Mouse (Mus musculus) urinary bladder, postnatal 0 days (tissue): Measurements from ENCODE around the gene Trim17. TPM values are rescaled to one million over a fixed set of nuclear protein-coding genes. Genes with fewer than 3 reads are reported as not detected.

Source experiments
- microRNA-seq: library from miRNA; unstranded; fragments of <30 nt; microRNA quantifications from one replicate; pipeline ENCODE4, GENCODE M21; 2016
- polyA plus RNA-seq: library from polyadenylated mRNA; unstranded; fragments of >200 nt; fragmentation: Nextera tagmentation; extraction: Ambion mirVana; gene quantifications from 2 replicates; pipeline ENCODE4 v1.2.1, GENCODE M21; 2015

Gene Trim17
- polyA plus RNA-seq = 0.18 TPM in 1 of 2 replicates, not detected in the other

DNA sequence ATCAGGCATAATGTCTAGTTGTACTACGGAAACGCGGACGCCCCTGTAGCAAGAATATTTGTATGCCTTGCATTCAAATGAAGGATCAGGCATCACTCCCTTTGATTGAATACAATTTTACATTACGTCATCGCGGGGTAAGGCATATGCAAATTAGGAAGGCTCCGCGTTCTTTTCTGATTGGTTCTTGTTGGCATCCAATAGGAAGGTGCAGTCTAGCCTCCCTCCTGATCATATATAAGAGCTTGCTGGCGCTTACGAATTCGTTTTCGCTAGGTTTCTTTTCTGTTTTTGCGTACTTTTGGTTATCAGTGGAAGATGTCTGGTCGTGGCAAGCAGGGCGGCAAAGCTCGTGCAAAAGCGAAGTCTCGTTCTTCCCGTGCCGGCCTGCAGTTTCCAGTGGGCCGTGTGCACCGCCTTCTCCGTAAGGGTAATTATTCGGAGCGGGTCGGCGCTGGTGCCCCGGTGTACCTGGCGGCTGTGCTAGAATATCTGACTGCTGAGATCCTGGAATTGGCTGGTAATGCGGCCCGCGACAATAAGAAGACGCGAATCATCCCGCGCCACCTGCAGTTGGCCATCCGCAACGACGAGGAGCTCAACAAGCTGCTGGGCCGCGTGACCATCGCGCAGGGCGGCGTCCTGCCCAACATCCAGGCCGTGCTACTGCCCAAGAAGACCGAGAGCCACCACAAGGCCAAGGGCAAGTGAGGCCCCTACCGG lies at the start of gene Trim17, which contains the start of gene Hist3h2a:
Trim17 (plus strand) TSS at position 266 of the 723 bp plus-strand sequence.
Hist3h2a (plus strand) TSS at position 266 of the 723 bp plus-strand sequence.

DNA sequence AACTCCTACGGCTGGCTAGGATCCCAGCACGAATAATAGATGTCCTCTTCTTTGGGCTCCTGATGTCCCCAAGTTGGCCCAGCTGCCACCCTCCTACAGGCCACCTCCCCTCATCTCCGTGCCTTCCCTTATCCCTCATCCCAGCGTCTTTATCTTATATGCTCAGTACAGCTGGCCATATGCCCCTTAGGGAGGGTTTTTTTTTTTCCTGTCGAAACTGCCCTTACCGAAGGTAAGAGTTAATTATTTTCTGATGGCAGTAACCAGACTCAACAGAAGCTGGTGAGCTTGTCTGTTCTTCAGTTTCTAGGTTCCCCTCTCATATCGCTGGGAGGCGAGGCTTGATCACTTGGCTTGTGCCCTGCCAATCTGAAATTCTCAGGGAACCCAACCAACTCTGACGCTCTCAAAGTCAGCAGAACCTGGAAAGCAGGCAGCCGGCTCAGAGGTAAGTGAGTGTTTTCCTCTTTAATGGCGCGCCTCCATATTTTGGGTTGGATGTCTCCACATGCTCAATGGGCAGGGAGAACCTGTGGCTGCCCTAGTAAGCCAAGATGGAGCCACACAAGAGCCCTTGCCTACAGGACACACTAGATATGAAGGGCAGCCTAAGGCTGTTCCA lies 36.6 kb upstream of the Trim17 start, which contains the start of gene Btnl10:
Btnl10 (plus strand) TSS at position 164 of the 622 bp plus-strand sequence.

DNA sequence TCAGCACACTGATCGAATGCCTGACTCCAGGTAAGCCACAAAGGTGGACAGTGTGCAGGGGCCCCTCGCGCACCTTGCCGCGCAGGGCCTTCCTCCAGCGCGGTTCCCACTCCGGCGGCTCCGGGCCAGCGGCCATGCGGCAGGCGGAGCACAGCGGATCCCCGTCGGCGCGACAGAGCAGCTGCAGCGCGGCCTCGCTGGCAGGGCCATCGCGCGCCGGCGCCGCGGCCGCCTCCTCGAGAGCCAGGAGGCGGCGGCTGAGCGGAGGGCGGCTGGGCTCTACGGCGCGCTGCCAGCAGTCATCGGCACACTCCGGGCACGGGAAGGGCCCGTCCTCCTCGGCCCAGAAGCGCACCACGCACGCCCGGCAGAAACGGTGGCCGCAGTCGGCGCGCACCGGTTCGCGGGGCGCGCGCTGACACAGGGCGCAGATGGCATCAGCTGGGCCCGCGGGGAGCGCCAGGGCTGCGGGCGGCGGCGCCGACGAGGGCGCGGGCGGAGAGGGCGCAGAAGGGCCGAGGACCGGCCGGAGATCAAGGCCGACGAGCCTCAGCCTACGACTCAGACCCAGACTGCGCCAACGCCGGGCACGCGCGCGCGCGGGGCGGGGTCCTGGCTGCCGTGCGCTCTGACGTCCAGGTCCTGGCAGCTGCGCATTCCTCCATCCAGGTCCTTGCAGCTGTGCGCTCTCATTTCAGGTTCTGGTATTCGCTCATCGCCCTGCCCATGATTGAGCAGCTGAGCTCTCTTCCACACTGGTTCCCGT lies 16.0 kb upstream of the Trim17 start, which contains the start of gene Rnf187:
Rnf187 (minus strand) TSS at position 595 of the 766 bp plus-strand sequence.

DNA sequence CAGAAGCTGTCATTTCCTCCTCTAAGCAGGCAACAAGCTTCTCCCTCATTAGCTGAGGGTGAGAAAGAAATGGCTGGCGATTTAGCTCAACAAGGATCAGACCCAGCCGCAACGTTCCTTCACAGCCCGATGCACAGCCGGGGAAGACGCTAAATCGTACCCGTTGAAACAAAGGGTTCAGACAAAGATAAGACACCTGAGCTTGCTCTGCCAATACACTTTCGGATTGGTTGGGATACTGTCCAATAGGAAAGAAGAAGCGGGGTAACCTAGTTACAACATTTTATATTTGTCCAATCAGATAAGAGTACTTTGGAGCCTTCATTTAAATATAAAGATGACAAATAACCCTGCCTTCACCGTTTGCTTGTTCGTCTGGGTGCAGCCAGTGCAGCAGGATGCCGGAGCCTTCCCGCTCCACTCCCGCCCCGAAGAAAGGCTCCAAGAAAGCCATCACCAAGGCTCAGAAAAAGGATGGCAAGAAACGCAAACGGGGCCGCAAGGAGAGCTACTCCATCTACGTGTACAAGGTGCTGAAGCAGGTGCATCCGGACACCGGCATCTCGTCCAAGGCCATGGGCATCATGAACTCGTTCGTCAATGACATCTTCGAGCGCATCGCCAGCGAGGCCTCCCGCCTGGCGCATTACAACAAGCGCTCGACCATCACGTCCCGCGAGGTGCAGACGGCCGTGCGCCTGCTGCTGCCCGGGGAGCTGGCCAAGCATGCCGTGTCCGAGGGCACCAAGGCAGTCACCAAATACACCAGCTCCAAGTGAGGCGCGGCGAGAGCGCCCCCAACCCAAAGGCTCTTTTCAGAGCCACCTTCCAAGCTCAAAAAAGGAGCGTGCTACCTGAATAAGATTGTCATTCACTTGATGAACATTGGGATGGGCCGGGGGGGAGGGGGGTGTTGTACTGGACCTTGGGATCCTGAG lies 5.7 kb upstream of the Trim17 start, which contains the start of gene Hist3h2ba:
Hist3h2ba (plus strand) TSS at position 379 of the 938 bp plus-strand sequence.

DNA sequence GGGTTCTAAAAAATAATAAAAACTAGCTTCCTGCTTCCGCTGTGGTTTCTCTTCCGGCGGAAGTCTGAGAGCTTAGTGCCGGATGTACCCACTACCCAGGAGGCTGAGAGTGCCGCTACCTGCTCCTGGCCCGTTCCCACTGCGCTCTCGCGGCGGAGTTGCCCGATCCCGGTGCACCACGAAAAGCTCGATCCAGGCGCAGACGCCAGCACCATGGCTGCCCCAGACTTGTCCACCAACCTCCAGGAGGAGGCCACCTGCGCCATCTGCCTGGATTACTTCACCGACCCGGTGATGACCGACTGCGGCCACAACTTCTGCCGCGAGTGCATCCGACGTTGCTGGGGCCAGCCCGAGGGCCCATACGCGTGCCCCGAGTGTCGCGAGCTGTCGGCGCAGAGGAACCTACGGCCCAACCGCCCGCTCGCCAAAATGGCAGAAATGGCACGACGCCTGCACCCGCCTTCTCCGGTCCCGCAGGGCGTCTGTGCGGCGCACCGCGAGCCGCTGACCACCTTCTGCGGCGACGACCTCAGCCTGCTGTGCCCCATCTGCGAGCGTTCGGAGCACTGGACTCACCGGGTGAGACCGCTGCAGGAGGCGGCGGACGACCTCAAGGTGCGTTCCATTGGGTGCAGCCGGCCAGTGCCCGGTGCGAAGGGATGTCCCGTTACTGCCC lies 23.7 kb downstream of the Trim17 start, which contains the start of gene Trim11:
Trim11 (plus strand) TSS at position 67 of the 679 bp plus-strand sequence.

Small RNA genes lying within 50 kb of the gene (microRNA-seq; reads per million reads assigned to microRNA genes)
- gene Gm44313 = not detected

Other genes starting within 250 kb of the Trim17 start
- gene Olfr318, start 230.7 kb upstream of the Trim17 start, polyA plus RNA-seq = not detected in 2 replicates
- gene Olfr317, start 215.5 kb upstream of the Trim17 start, polyA plus RNA-seq = not detected in 2 replicates
- gene Olfr316, start 202.0 kb upstream of the Trim17 start, polyA plus RNA-seq = not detected in 2 replicates
- gene Olfr315, start 181.5 kb upstream of the Trim17 start, polyA plus RNA-seq = not detected in 2 replicates
- gene Olfr314, start 171.7 kb upstream of the Trim17 start, polyA plus RNA-seq = not detected in 2 replicates
- gene Fam183b, start 152.7 kb upstream of the Trim17 start, polyA plus RNA-seq = 8.1 and 9.6 TPM in 2 replicates
- not detected in 2 replicates for gene Olfr313, start 139.7 kb upstream of the Trim17 start, polyA plus RNA-seq
- not detected in 2 replicates for gene Olfr312, start 125.4 kb upstream of the Trim17 start, polyA plus RNA-seq
- not detected in 2 replicates for gene Olfr311, start 115.4 kb upstream of the Trim17 start, polyA plus RNA-seq
- gene Gm12258, start 107.5 kb upstream of the Trim17 start, polyA plus RNA-seq = 2.1 and 2.5 TPM in 2 replicates
- gene 2810021J22Rik, start 87.5 kb upstream of the Trim17 start, polyA plus RNA-seq = 3.1 and 3.9 TPM in 2 replicates
- 2.1 and 2.6 TPM in 2 replicates for gene Zfp39, start 50.5 kb upstream of the Trim17 start, polyA plus RNA-seq
- gene Btnl10, start 36.8 kb upstream of the Trim17 start, polyA plus RNA-seq = 0.16 TPM in 1 of 2 replicates, not detected in the other
- gene Rnf187, start 15.8 kb upstream of the Trim17 start, polyA plus RNA-seq = 137 and 141 TPM in 2 replicates
- 2.0 and 2.6 TPM in 2 replicates for gene Hist3h2ba, start 5.8 kb upstream of the Trim17 start, polyA plus RNA-seq
- gene Hist3h2a, start within 50 bp of the Trim17 start, polyA plus RNA-seq = 13.9 and 14.8 TPM in 2 replicates
- gene Trim11, start 23.4 kb downstream of the Trim17 start, polyA plus RNA-seq = 12.4 and 13.0 TPM in 2 replicates
- 0.26 and 0.33 TPM in 2 replicates for gene Obscn, start 181.7 kb downstream of the Trim17 start, polyA plus RNA-seq
- 3.2 and 3.8 TPM in 2 replicates for gene Iba57, start 209.1 kb downstream of the Trim17 start, polyA plus RNA-seq
- 3.4 and 3.7 TPM in 2 replicates for gene Gjc2, start 228.5 kb downstream of the Trim17 start, polyA plus RNA-seq
- 113 and 118 TPM in 2 replicates for gene Guk1, start 237.5 kb downstream of the Trim17 start, polyA plus RNA-seq
- gene Mrpl55, start 247.8 kb downstream of the Trim17 start, polyA plus RNA-seq = 79.7 and 89.8 TPM in 2 replicates